Mouse (Mus musculus) CH12.LX (cell line): ENCODE results near the gene Cfap69. TPM values are rescaled to one million over a fixed set of nuclear protein-coding genes. Genes with fewer than 3 reads are reported as not detected.

Experiments used
- DNase-seq: peaks from one replicate; pipeline ENCODE4 v3.0.0-alpha.2; 2013; ENCODE audit errors: extremely low read depth
- H3K27ac ChIP-seq: 2 replicates; pipeline ENCODE4 v1.5.1; 2012; ENCODE audit warnings: low read depth, mild to moderate bottlenecking, control low read depth, moderate library complexity; ENCODE audit not compliant: insufficient read depth
- H3K27me3 ChIP-seq: replicated peaks from 2 replicates; pipeline ENCODE3; 2012; ENCODE audit warnings: inconsistent platforms
- H3K36me3 ChIP-seq, 2 experiments: replicated peaks in 1 of 2; 2 replicates each; pipeline versions ENCODE3 to v1.6.1; 2012; ENCODE audit warnings: inconsistent platforms in 1 of 2, low read length in 1 of 2, mild to moderate bottlenecking in 1 of 2, mixed read lengths in 1 of 2, moderate library complexity in 1 of 2; ENCODE audit not compliant: control insufficient read depth in 1 of 2, insufficient read depth in 1 of 2
- H3K4me1 ChIP-seq, 2 experiments: 2 replicates each; pipeline ENCODE4 v1.6.1; 2012; ENCODE audit warnings: inconsistent platforms in 1 of 2, moderate library complexity in 1 of 2; ENCODE audit not compliant: insufficient read depth in 2 of 2, control insufficient read depth in 1 of 2
- H3K4me2 ChIP-seq: 2 replicates; pipeline ENCODE4 v1.6.1; 2012; ENCODE audit warnings: low read depth, mild to moderate bottlenecking, control low read depth; ENCODE audit not compliant: poor library complexity, insufficient read depth, severe bottlenecking
- H3K4me3 ChIP-seq, 3 experiments: fragments of 150-350 bp in 1 of 3; sonication (generic) in 1 of 3; replicated peaks in 1 of 3; 2 replicates each; pipeline versions ENCODE3 to v1.5.1; 2011 to 2012; ENCODE audit warnings: low read depth in 2 of 3, low read length in 2 of 3, mild to moderate bottlenecking in 2 of 3, moderate library complexity in 2 of 3, control low read depth in 1 of 3, improper control_type of control experiment in 1 of 3, inconsistent platforms in 1 of 3, mixed read lengths in 1 of 3; ENCODE audit not compliant: poor library complexity in 1 of 3
- H3K79me2 ChIP-seq: replicated peaks from 2 replicates; pipeline ENCODE4 v1.6.1; 2012; ENCODE audit warnings: mild to moderate bottlenecking, moderate library complexity; ENCODE audit not compliant: control insufficient read depth, poor library complexity, insufficient read depth, severe bottlenecking; ENCODE audit errors: extremely low read depth
- H3K9ac ChIP-seq: 2 replicates; pipeline ENCODE4 v1.6.1; 2012; ENCODE audit warnings: low read depth, mild to moderate bottlenecking, control low read depth, moderate library complexity; ENCODE audit not compliant: insufficient read depth
- H3K9me3 ChIP-seq: replicated peaks from 2 replicates; pipeline ENCODE3; 2012; ENCODE audit warnings: low read length, inconsistent platforms, mixed read lengths
- BHLHE40 ChIP-seq: IDR thresholded peaks from 2 replicates; pipeline ENCODE4 v1.6.1; 2011; ENCODE audit warnings: mild to moderate bottlenecking, low read depth, low read length, improper control_type of control experiment
- CHD1 ChIP-seq: IDR thresholded peaks from 2 replicates; pipeline ENCODE4 v1.6.1; 2012; ENCODE audit warnings: low read depth, low read length, improper control_type of control experiment, inconsistent platforms
- CTCF ChIP-seq, 2 experiments: IDR thresholded peaks in 1 of 2; conservative IDR thresholded peaks in 1 of 2; 2 replicates each; pipeline ENCODE4 v1.5.1; 2011 to 2012; ENCODE audit warnings: low read depth in 2 of 2, low read length in 2 of 2, improper control_type of control experiment in 1 of 2, inconsistent platforms in 1 of 2, mild to moderate bottlenecking in 1 of 2, moderate library complexity in 1 of 2
- ELF1 ChIP-seq: IDR thresholded peaks from 2 replicates; pipeline ENCODE4 v1.6.1; 2014; ENCODE audit warnings: low read depth, mild to moderate bottlenecking, inconsistent platforms, low read length, improper control_type of control experiment
- EP300 ChIP-seq: IDR thresholded peaks from 2 replicates; pipeline ENCODE4 v1.6.1; 2011; ENCODE audit warnings: low read length, improper control_type of control experiment
- MAFK ChIP-seq: IDR thresholded peaks from 2 replicates; pipeline ENCODE4 v1.6.1; 2011; ENCODE audit warnings: low read length, improper control_type of control experiment; ENCODE audit not compliant: insufficient replicate concordance
- MAX ChIP-seq: IDR thresholded peaks from 2 replicates; pipeline ENCODE4 v1.6.1; 2011; ENCODE audit warnings: low read length, improper control_type of control experiment
- MEF2A ChIP-seq: IDR thresholded peaks from 2 replicates; pipeline ENCODE4 v1.6.1; 2014; ENCODE audit warnings: low read depth, mild to moderate bottlenecking, inconsistent platforms, low read length, improper control_type of control experiment, borderline replicate concordance
- MXI1 ChIP-seq: IDR thresholded peaks from 2 replicates; pipeline ENCODE4 v1.6.1; 2011; ENCODE audit warnings: mild to moderate bottlenecking, low read depth, low read length, improper control_type of control experiment
- MYC ChIP-seq: IDR thresholded peaks from 2 replicates; pipeline ENCODE4 v1.6.1; 2011; ENCODE audit warnings: low read depth, mild to moderate bottlenecking, improper control_type of control experiment, low read length
- NELFE ChIP-seq: IDR thresholded peaks from 2 replicates; pipeline ENCODE4 v1.6.1; 2011; ENCODE audit warnings: low read depth, low read length, improper control_type of control experiment
- PAX5 ChIP-seq: IDR thresholded peaks from 2 replicates; pipeline ENCODE4 v1.6.1; 2012; ENCODE audit warnings: low read length, inconsistent platforms, mixed read lengths
- POLR2A ChIP-seq: IDR thresholded peaks from 2 replicates; pipeline ENCODE4 v1.6.1; 2011; ENCODE audit warnings: low read depth, mild to moderate bottlenecking, improper control_type of control experiment, low read length
- RAD21 ChIP-seq: IDR thresholded peaks from 2 replicates; pipeline ENCODE4 v1.6.1; 2011; ENCODE audit warnings: low read depth, mild to moderate bottlenecking, low read length, improper control_type of control experiment, moderate library complexity
- SIN3A ChIP-seq: IDR thresholded peaks from 2 replicates; pipeline ENCODE4 v1.6.1; 2012; ENCODE audit warnings: low read length, improper control_type of control experiment, inconsistent platforms
- TBP ChIP-seq: conservative IDR thresholded peaks from 2 replicates; pipeline ENCODE4 v1.6.1; 2011; ENCODE audit warnings: low read depth, low read length, improper control_type of control experiment
- USF2 ChIP-seq: conservative IDR thresholded peaks from 2 replicates; pipeline ENCODE4 v1.6.1; 2011; ENCODE audit warnings: low read depth, low read length, improper control_type of control experiment
- ZC3H11A ChIP-seq: IDR thresholded peaks from 2 replicates; pipeline ENCODE4 v1.6.1; 2012; ENCODE audit warnings: low read depth, mild to moderate bottlenecking, inconsistent platforms, low read length, improper control_type of control experiment
- ZMIZ1 ChIP-seq: IDR thresholded peaks from 2 replicates; pipeline ENCODE4 v1.6.1; 2012; ENCODE audit warnings: low read depth, mild to moderate bottlenecking, inconsistent platforms, low read length, improper control_type of control experiment
- dilution Hi-C: fragments of 300-500 bp; cut with MboI; formaldehyde crosslinking; loops from 2 replicates; pipeline ENCODE4 v1.14.3; 2020; ENCODE audit warnings: low sequenced_read_pairs; ENCODE audit not compliant: extremely low pct_unique_long_range_greater_than_20kb, extremely low pct_ligation_motif_present
- in situ Hi-C: fragments of 300-500 bp; cut with MboI; formaldehyde crosslinking; loops from 3 replicates; pipeline ENCODE4 v1.14.3; 2019; ENCODE audit warnings: low sequenced_read_pairs, low pct_ligation_motif_present, low pct_unique_long_range_greater_than_20kb, mixed read lengths
- polyA plus RNA-seq: library from polyadenylated mRNA; unstranded; fragments of >175 nt; gene quantifications from 2 replicates; pipeline ENCODE4 v1.2.1, GENCODE M21; 2012; ENCODE audit warnings: low read depth; ENCODE audit not compliant: insufficient read length
- total RNA-seq, 2 experiments: library from RNA; depleted of rRNA; stranded (reverse); fragments of 300-350 nt in 1 of 2; fragments of >200 nt in 1 of 2; gene quantifications; 2 replicates each; pipeline ENCODE4 v1.2.3; 2012 to 2014

Gene Cfap69
- total and polyA plus RNA-seq, 3 experiments: 0.51 to 1.5 (median 1.2) TPM

DNA sequence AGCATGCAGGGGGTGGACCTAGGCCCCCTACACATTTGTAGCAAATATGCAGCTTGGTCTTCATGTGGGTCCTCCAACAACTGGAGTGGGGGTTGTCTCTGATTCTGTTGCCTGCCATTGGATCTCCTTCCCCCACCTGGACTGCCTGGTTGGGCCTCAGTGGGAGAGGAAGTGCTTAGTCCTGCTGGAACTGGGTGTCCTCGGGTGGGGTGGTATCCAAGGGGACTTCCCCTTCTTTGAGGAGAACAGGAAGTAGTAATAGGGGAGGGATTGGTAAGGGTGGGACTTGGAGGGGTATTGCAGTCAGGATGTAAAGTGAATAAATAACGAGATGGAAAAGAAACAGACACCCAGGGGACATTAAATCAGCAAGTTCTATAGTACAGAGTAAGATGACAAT is 5.4 kb downstream of the Cfap69 start:
- dilution Hi-C loops: no loop called here
- no peak overlapping the region for H3K27ac ChIP-seq

DNA sequence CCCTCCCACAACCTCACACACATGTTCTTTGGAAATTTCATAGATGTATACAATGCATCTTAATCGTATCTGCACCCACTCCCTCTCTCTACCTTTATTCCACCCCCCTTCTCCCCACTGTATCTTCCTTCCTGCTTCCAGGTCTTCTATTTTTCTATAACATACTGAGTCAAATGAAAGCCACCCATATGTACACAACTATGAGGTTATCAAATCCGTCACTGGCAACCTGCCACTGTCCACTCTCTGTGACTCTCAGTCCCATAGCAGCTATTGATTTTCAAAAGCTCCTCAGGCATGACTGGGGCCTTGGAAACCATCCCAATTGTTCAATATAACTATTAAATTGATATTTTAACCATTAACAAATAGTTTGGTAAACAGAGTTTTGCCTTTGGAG is 6.1 kb downstream of the Cfap69 start:
- dilution Hi-C loops: no loop called here

More for the DNA sequence above, 5.4 kb downstream of the Cfap69 start:
- Histone ChIP-seq H3K27me3 (no peaks in the 10 kb centered on the region), H3K9me3 (no peaks in the 10 kb centered on the region), H3K79me2 (no peaks in the 10 kb centered on the region), H3K36me3 (no peaks in the 10 kb centered on the region), H3K4me3 (no peak overlapping the region)
- TF ChIP-seq POLR2A (no peak), TBP (no peak), CTCF (conservative IDR thresholded peaks at IDR 0.05 in 1 of 2, IDR thresholded peaks at IDR 0.05 in 1 of 2; ENCODE audit: low read depth in 2 of 2, low read length in 2 of 2) (no peak)
- TF ChIP-seq, all 38 proteins: peak for 0
- Histone ChIP-seq H3K9ac (no peak overlapping the region), H3K4me1 (peaks cover 5 to 23% of the 10 kb centered on the region in 2 experiments; a peak in 3 of 4 replicates), H3K4me2 (no peak overlapping the region)
- DNase-seq: peak; percentile 49
- in situ Hi-C loops: no loop called here

DNA sequence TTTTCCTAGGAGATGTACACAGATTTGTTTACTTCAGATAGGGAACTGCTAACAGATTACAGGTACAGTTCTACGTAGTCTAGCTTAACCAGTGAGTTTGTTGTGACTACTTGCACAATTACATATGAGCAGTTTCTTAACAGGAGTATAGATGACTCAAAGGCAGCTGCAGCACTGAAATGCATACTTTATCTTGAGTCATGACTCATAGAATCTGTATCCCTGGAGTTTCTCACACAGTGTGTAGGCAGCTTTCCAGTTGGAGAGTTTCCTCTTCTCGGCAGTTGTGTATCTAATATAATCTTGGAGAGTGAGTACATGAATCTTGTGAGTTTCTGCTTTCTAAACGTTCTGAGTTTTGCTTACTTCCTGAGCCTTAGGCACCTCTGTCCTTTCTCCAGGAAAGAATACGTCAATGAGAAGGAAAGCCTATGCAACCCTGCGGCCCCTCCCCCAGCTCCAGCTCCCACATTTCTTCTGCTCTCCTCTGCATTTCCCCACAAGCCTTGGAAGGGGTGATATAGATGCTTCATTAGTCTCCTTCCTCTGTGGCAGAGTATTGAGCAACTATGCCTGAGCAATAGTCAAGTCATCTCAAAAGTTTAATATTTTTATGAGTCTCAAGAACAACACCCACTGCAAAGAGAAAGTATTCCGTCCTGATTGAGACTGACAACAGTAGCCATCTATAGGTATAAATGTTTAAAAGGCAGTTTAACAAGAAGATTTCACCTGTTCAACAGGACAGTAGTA is 15.0 kb downstream of the Cfap69 start:
- no peak overlapping the region for H3K27ac ChIP-seq
- dilution Hi-C loops: no loop called here

More for the DNA sequence above, 6.1 kb downstream of the Cfap69 start:
- in situ Hi-C loops: no loop called here
- H3K4me3 ChIP-seq: no peak overlapping the region
- H3K4me1 ChIP-seq: peaks cover 5 to 19% of the 10 kb centered on the region in 2 experiments; a peak in 3 of 4 replicates
- H3K4me2 ChIP-seq: no peak overlapping the region
- H3K9me3 ChIP-seq: no peaks in the 10 kb centered on the region
- no peaks in the 10 kb centered on the region for H3K79me2 ChIP-seq
- H3K36me3 ChIP-seq: no peaks in the 10 kb centered on the region
- no peaks in the 10 kb centered on the region for H3K27me3 ChIP-seq
- H3K27ac ChIP-seq: no peak overlapping the region
- TF ChIP-seq MYC (no peak), NELFE (no peak), ZMIZ1 (no peak), EP300 (no peak), BHLHE40 (no peak), RAD21 (no peak), POLR2A (no peak), PAX5 (no peak), SIN3A (no peak), ZC3H11A (no peak)
- H3K9ac ChIP-seq: no peak overlapping the region
- DNase-seq: no peak

More for the DNA sequence above, 15.0 kb downstream of the Cfap69 start:
- no peak overlapping the region for H3K9ac ChIP-seq
- H3K79me2 ChIP-seq: no peaks in the 10 kb centered on the region
- no peak for DNase-seq
- no peaks in the 10 kb centered on the region for H3K27me3 ChIP-seq
- in situ Hi-C loops: loop anchor here (25.0 kb wide), 1 partner anchor 137 kb away; the partner anchor contains the start of gene Cldn12
- no peak overlapping the region for H3K4me3 ChIP-seq
- TF ChIP-seq CHD1 (no peak), ELF1 (no peak), MYC (no peak), NELFE (no peak), MAX (no peak), MEF2A (no peak), USF2 (no peak), PAX5 (no peak), BHLHE40 (no peak), MXI1 (no peak), ZMIZ1 (no peak), MAFK (no peak)
- TF ChIP-seq, all 38 proteins: peak for 0
- Histone ChIP-seq H3K4me2 (no peak overlapping the region), H3K9me3 (no peaks in the 10 kb centered on the region), H3K4me1 (no peaks in the 10 kb centered on the region), H3K36me3 (no peaks in the 10 kb centered on the region)
